Mouse (Mus musculus) CH12.LX (cell line): ENCODE data around the gene Chchd3. TPM values are rescaled to one million over a fixed set of nuclear protein-coding genes. Genes with fewer than 3 reads are reported as not detected.

Experiments used
- DNase-seq: peaks from one replicate; pipeline ENCODE4 v3.0.0-alpha.2; 2013; ENCODE audit errors: extremely low read depth
- H3K27ac ChIP-seq: 2 replicates; pipeline ENCODE4 v1.5.1; 2012; ENCODE audit warnings: low read depth, mild to moderate bottlenecking, control low read depth, moderate library complexity; ENCODE audit not compliant: insufficient read depth
- H3K27me3 ChIP-seq: replicated peaks from 2 replicates; pipeline ENCODE3; 2012; ENCODE audit warnings: inconsistent platforms
- H3K36me3 ChIP-seq, 2 experiments: replicated peaks in 1 of 2; 2 replicates each; pipeline versions ENCODE3 to v1.6.1; 2012; ENCODE audit warnings: inconsistent platforms in 1 of 2, low read length in 1 of 2, mild to moderate bottlenecking in 1 of 2, mixed read lengths in 1 of 2, moderate library complexity in 1 of 2; ENCODE audit not compliant: control insufficient read depth in 1 of 2, insufficient read depth in 1 of 2
- H3K4me1 ChIP-seq, 2 experiments: 2 replicates each; pipeline ENCODE4 v1.6.1; 2012; ENCODE audit warnings: inconsistent platforms in 1 of 2, moderate library complexity in 1 of 2; ENCODE audit not compliant: insufficient read depth in 2 of 2, control insufficient read depth in 1 of 2
- H3K4me2 ChIP-seq: 2 replicates; pipeline ENCODE4 v1.6.1; 2012; ENCODE audit warnings: low read depth, mild to moderate bottlenecking, control low read depth; ENCODE audit not compliant: poor library complexity, insufficient read depth, severe bottlenecking
- H3K4me3 ChIP-seq, 3 experiments: fragments of 150-350 bp in 1 of 3; sonication (generic) in 1 of 3; replicated peaks in 1 of 3; 2 replicates each; pipeline versions ENCODE3 to v1.5.1; 2011 to 2012; ENCODE audit warnings: low read depth in 2 of 3, low read length in 2 of 3, mild to moderate bottlenecking in 2 of 3, moderate library complexity in 2 of 3, control low read depth in 1 of 3, improper control_type of control experiment in 1 of 3, inconsistent platforms in 1 of 3, mixed read lengths in 1 of 3; ENCODE audit not compliant: poor library complexity in 1 of 3
- H3K79me2 ChIP-seq: replicated peaks from 2 replicates; pipeline ENCODE4 v1.6.1; 2012; ENCODE audit warnings: mild to moderate bottlenecking, moderate library complexity; ENCODE audit not compliant: control insufficient read depth, poor library complexity, insufficient read depth, severe bottlenecking; ENCODE audit errors: extremely low read depth
- H3K9ac ChIP-seq: 2 replicates; pipeline ENCODE4 v1.6.1; 2012; ENCODE audit warnings: low read depth, mild to moderate bottlenecking, control low read depth, moderate library complexity; ENCODE audit not compliant: insufficient read depth
- H3K9me3 ChIP-seq: replicated peaks from 2 replicates; pipeline ENCODE3; 2012; ENCODE audit warnings: low read length, inconsistent platforms, mixed read lengths
- EP300 ChIP-seq: IDR thresholded peaks from 2 replicates; pipeline ENCODE4 v1.6.1; 2011; ENCODE audit warnings: low read length, improper control_type of control experiment
- ETS1 ChIP-seq: conservative IDR thresholded peaks from 2 replicates; pipeline ENCODE4 v1.6.1; 2012; ENCODE audit warnings: low read depth, mild to moderate bottlenecking, inconsistent platforms, low read length, improper control_type of control experiment, moderate library complexity
- GABPA ChIP-seq: IDR thresholded peaks from 2 replicates; pipeline ENCODE4 v1.6.1; 2012; ENCODE audit warnings: low read depth, low read length, improper control_type of control experiment, inconsistent platforms; ENCODE audit not compliant: insufficient replicate concordance
- IRF4 ChIP-seq: IDR thresholded peaks from 2 replicates; pipeline ENCODE4 v1.6.1; 2014; ENCODE audit warnings: low read depth, mild to moderate bottlenecking, inconsistent platforms, low read length, improper control_type of control experiment
- MAX ChIP-seq: IDR thresholded peaks from 2 replicates; pipeline ENCODE4 v1.6.1; 2011; ENCODE audit warnings: low read length, improper control_type of control experiment
- MEF2A ChIP-seq: IDR thresholded peaks from 2 replicates; pipeline ENCODE4 v1.6.1; 2014; ENCODE audit warnings: low read depth, mild to moderate bottlenecking, inconsistent platforms, low read length, improper control_type of control experiment, borderline replicate concordance
- NRF1 ChIP-seq: IDR thresholded peaks from 2 replicates; pipeline ENCODE4 v1.6.1; 2014; ENCODE audit warnings: low read depth, mild to moderate bottlenecking, inconsistent platforms, low read length, improper control_type of control experiment, moderate library complexity
- PAX5 ChIP-seq: IDR thresholded peaks from 2 replicates; pipeline ENCODE4 v1.6.1; 2012; ENCODE audit warnings: low read length, inconsistent platforms, mixed read lengths
- POLR2AphosphoS2 ChIP-seq: IDR thresholded peaks from 2 replicates; pipeline ENCODE4 v1.6.1; 2011; ENCODE audit warnings: low read depth, low read length, improper control_type of control experiment
- SIN3A ChIP-seq: IDR thresholded peaks from 2 replicates; pipeline ENCODE4 v1.6.1; 2012; ENCODE audit warnings: low read length, improper control_type of control experiment, inconsistent platforms
- TCF12 ChIP-seq: IDR thresholded peaks from 2 replicates; pipeline ENCODE4 v1.6.1; 2014; ENCODE audit warnings: low read depth, mild to moderate bottlenecking, inconsistent platforms, low read length, improper control_type of control experiment
- USF1 ChIP-seq: IDR thresholded peaks from 2 replicates; pipeline ENCODE4 v1.6.1; 2014; ENCODE audit warnings: low read depth, mild to moderate bottlenecking, inconsistent platforms, low read length, improper control_type of control experiment
- ZNF384 ChIP-seq: IDR thresholded peaks from 2 replicates; pipeline ENCODE4 v1.6.1; 2012; ENCODE audit warnings: low read depth, low read length, improper control_type of control experiment, inconsistent platforms
- dilution Hi-C: fragments of 300-500 bp; cut with MboI; formaldehyde crosslinking; loops from 2 replicates; pipeline ENCODE4 v1.14.3; 2020; ENCODE audit warnings: low sequenced_read_pairs; ENCODE audit not compliant: extremely low pct_unique_long_range_greater_than_20kb, extremely low pct_ligation_motif_present
- in situ Hi-C: fragments of 300-500 bp; cut with MboI; formaldehyde crosslinking; loops from 3 replicates; pipeline ENCODE4 v1.14.3; 2019; ENCODE audit warnings: low sequenced_read_pairs, low pct_ligation_motif_present, low pct_unique_long_range_greater_than_20kb, mixed read lengths
- polyA plus RNA-seq: library from polyadenylated mRNA; unstranded; fragments of >175 nt; gene quantifications from 2 replicates; pipeline ENCODE4 v1.2.1, GENCODE M21; 2012; ENCODE audit warnings: low read depth; ENCODE audit not compliant: insufficient read length
- total RNA-seq, 2 experiments: library from RNA; depleted of rRNA; stranded (reverse); fragments of 300-350 nt in 1 of 2; fragments of >200 nt in 1 of 2; gene quantifications; 2 replicates each; pipeline ENCODE4 v1.2.3; 2012 to 2014

Chchd3 gene
- total and polyA plus RNA-seq, 3 experiments = 116 to 197 (median 133) TPM

DNA sequence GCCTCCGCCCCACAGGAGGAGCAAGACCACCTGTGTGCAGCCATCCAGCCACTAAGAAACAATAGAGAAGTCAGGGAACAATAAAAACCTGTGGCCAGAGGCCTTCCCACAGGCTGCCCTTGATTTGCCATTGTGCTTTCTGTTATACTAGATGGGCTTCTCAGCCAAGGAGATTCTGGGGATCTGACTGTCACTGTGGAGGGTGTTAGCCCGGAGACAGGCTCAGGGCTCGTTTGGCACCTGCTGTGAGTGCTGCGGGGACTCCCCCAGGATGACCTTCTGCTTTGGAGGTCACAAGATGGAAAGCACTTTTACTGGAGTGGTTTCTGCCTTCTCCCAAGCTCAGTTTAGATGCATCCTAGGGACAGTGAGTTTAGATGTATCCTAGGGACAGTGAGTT, 262.5 kb downstream of the Chchd3 start:
- Histone ChIP-seq H3K9me3 (no peaks in the 10 kb centered on the region), H3K4me1 (peaks cover 7 to 22% of the 10 kb centered on the region in 2 experiments), H3K36me3 (peaks cover 10 to 75% of the 10 kb centered on the region in 2 experiments), H3K9ac (no peak overlapping the region), H3K4me3 (no peak overlapping the region), H3K4me2 (no peak overlapping the region), H3K79me2 (no peaks in the 10 kb centered on the region), H3K27ac (no peak overlapping the region), H3K27me3 (no peaks in the 10 kb centered on the region)
- TF ChIP-seq PAX5 = no peak
- no peak for TF ChIP-seq ETS1
- TF ChIP-seq SIN3A = no peak
- no peak for TF ChIP-seq USF1
- no peak for TF ChIP-seq TCF12
- no peak for TF ChIP-seq ZNF384
- dilution Hi-C loops = no loop called here
- no peak for DNase-seq
- in situ Hi-C loops = no loop called here

DNA sequence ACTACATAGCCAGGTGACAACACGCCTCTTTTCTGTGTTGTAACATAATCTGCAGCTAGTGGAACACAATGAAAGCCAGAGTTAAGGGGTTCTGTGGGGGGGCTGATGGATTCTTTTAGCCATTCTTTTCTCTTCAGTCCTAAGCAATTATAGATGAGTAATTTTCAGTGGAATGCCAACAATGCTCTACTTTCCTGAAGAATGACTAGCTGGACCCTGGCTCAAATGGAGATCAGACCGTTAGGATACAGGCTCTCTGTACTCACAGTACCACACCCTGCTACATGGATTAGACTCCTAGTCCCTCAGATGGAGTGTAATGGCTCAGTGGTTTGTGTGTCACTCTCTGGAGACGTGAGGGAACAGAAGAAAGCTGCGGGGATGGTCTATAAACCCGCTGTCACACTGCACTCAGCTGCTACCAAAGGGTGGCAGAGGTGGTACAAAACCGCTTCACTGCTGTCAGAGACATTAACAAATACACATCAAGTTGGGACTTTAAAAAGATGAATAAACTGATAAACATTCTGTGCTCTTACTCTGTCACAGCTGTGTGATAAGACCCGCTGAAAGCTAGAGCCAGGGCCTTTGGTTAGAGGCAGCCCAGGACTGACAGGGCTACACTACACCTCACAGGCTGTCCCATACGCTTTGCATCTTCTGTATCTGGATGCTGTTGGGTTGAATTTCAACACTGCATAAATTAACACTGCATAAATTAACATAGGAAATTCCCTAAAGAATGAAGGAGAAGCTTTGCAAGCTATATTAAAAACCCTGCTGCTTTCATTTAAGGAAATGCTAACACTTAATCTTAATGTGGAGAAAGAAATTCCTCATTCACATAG, 264.2 kb downstream of the Chchd3 start:
- H3K9ac ChIP-seq = no peak overlapping the region
- in situ Hi-C loops (no loop called here), dilution Hi-C loops (no loop called here)
- H3K27me3 ChIP-seq = no peaks in the 10 kb centered on the region
- no peak overlapping the region for H3K4me3 ChIP-seq
- H3K27ac ChIP-seq = no peak overlapping the region
- TF ChIP-seq SIN3A (no peak), MEF2A (no peak), EP300 (no peak), NRF1 (no peak)
- DNase-seq = peak; percentile 28
- H3K79me2 ChIP-seq = no peaks in the 10 kb centered on the region
- no peaks in the 10 kb centered on the region for H3K9me3 ChIP-seq
- peaks cover 7 to 22% of the 10 kb centered on the region in 2 experiments for H3K4me1 ChIP-seq
- H3K36me3 ChIP-seq = peaks cover 13 to 76% of the 10 kb centered on the region in 2 experiments
- no peak overlapping the region for H3K4me2 ChIP-seq

GRCm38 (mm10) chr6:32793575-32793974, 266.5 kb downstream of the Chchd3 start:
- H3K9me3 ChIP-seq = no peaks in the 10 kb centered on the region
- no peak overlapping the region for H3K27ac ChIP-seq
- H3K4me3 ChIP-seq = no peak overlapping the region
- H3K36me3 ChIP-seq = peaks cover 17 to 75% of the 10 kb centered on the region in 2 experiments
- no peak for DNase-seq
- in situ Hi-C loops = no loop called here
- H3K79me2 ChIP-seq = no peaks in the 10 kb centered on the region
- H3K4me2 ChIP-seq = no peak overlapping the region
- H3K9ac ChIP-seq = no peak overlapping the region
- H3K27me3 ChIP-seq = no peaks in the 10 kb centered on the region
- peaks cover 7 to 22% of the 10 kb centered on the region in 2 experiments for H3K4me1 ChIP-seq
- dilution Hi-C loops = no loop called here
- TF ChIP-seq PAX5 (no peak), GABPA (no peak), MAX (no peak), POLR2AphosphoS2 (no peak), IRF4 (no peak)
- TF ChIP-seq, all 38 proteins: peak for 0
